Mouse (Mus musculus) liver, embryonic 11.5 days (tissue): Measurements from ENCODE around the gene Arhgap19. TPM values are rescaled to one million over a fixed set of nuclear protein-coding genes. Genes with fewer than 3 reads are reported as not detected.

Experiments
- ATAC-seq: fragments of 200-750 bp; cut with Nextera tagmentation; replicated peaks from 2 replicates; pipeline ENCODE4 v1.8.0; 2017; ENCODE audit warnings: moderate number of reproducible peaks, mild to moderate bottlenecking, moderate TSS enrichment, moderate library complexity; ENCODE audit not compliant: low FRiP score
- DNase-seq: peaks from one replicate; pipeline ENCODE4 v3.0.0-alpha.2; 2017; ENCODE audit warnings: low spot score
- H3K27ac ChIP-seq: fragments of 300-500 bp; sonication (generic); 2 replicates; pipeline ENCODE4 v1.5.1; 2014; ENCODE audit warnings: mild to moderate bottlenecking, low read depth, low read length, control low read depth
- H3K27me3 ChIP-seq: fragments of 300-500 bp; sonication (generic); replicated peaks from 2 replicates; pipeline ENCODE4 v1.6.1; 2014; ENCODE audit warnings: low read length, mixed read lengths; ENCODE audit not compliant: control insufficient read depth, insufficient read depth
- H3K36me3 ChIP-seq: fragments of 300-500 bp; sonication (generic); 2 replicates; pipeline ENCODE4 v1.6.1; 2014; ENCODE audit warnings: mild to moderate bottlenecking, low read length, moderate library complexity, mixed read lengths; ENCODE audit not compliant: control insufficient read depth, insufficient read depth
- H3K4me1 ChIP-seq: fragments of 300-500 bp; sonication (generic); replicated peaks from 2 replicates; pipeline ENCODE4 v1.6.1; 2014; ENCODE audit warnings: low read length, mixed read lengths; ENCODE audit not compliant: control insufficient read depth, insufficient read depth
- H3K4me2 ChIP-seq: fragments of 300-500 bp; sonication (generic); 2 replicates; pipeline ENCODE4 v1.6.1; 2014; ENCODE audit warnings: mild to moderate bottlenecking, control low read depth, moderate library complexity
- H3K4me3 ChIP-seq: fragments of 300-500 bp; sonication (generic); 2 replicates; pipeline ENCODE4 v1.5.1; 2014; ENCODE audit warnings: low read depth, low read length, control low read depth
- H3K9ac ChIP-seq: fragments of 300-500 bp; sonication (generic); 2 replicates; pipeline ENCODE4 v1.6.1; 2014; ENCODE audit warnings: low read depth, low read length, control low read depth
- H3K9me3 ChIP-seq: fragments of 300-500 bp; sonication (generic); 2 replicates; pipeline ENCODE4 v1.6.1; 2016; ENCODE audit warnings: low read length, inconsistent platforms, mixed read lengths; ENCODE audit not compliant: control insufficient read depth
- WGBS: fragments of 180-500 bp; shearing (Covaris S2); extraction: QIAGEN DNeasy Blood & Tissue Kit; methylation state at CpG from one replicate; pipeline ENCODE4 v1.1.7; 2014; 5-methylcytosine and 5-hydroxymethylcytosine counted together
- polyA plus RNA-seq: library from polyadenylated mRNA; unstranded; fragments of >200 nt; fragmentation: Nextera tagmentation; extraction: Ambion mirVana; gene quantifications from 2 replicates; pipeline ENCODE4 v1.2.1, GENCODE M21; 2014

Gene Arhgap19
- polyA plus RNA-seq, 1 experiment from 2014 or later: 55.6 TPM

DNA sequence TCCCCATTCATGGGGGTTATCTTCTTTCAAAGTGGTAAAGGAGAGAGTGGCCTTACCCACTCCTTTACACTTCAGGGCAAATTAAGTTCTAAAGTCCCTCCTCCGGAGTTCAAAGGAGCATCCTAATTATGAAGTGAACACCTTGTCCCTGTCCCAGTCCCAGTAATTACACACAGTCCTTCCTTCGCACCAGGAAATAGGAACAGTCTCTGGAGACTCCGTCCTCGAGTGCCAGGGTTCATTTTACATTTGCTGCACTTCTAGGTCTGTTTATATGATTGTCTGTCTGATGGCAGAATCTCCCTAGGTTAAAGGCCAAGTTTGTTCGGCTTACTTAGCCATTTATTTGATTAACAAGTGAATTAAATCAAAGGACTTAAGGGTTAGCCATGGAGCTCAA is 14.6 kb upstream of the Arhgap19 start:
- Histone ChIP-seq H3K4me3 (no peak overlapping the region), H3K27me3 (no peaks in the 10 kb centered on the region; the same call in 1 of the 2 replicates), H3K9me3 (no peaks in the 10 kb centered on the region), H3K4me2 (no peak overlapping the region), H3K9ac (no peak overlapping the region), H3K4me1 (peaks cover 13% of the 10 kb centered on the region), H3K36me3 (no peaks in the 10 kb centered on the region), H3K27ac (no peak overlapping the region)
- DNase-seq (no peak), ATAC-seq (no peak)
- WGBS: 78% methylated on average over 5 of the region's 5 CpGs

DNA sequence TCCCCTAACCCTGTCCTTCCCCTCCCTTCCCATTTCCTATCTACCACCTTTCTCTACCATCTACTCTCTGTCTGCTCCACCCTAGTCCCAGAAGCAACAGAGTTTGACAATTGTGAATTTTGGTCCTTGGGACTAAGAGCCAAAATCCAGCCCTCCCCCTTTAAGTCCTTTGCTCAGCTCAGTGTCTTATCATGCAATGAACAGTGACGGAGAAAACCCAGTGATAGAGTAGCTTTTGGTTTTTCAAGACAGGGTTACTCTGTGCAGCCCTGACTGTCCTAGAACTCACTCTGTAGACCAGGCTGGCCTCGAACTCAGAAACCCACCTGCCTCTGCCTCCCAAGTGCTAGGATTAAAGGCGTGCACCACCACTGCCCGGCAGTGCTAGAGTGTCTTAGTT is 11.5 kb upstream of the Arhgap19 start:
- WGBS: 63% methylated on average over 4 of the region's 4 CpGs

GRCm38 (mm10) chr19:41812525-41812924 is 10.7 kb upstream of the Arhgap19 start:
- no peaks in the 10 kb centered on the region for H3K9me3 ChIP-seq
- H3K4me1 ChIP-seq: peaks cover 22% of the 10 kb centered on the region
- H3K27me3 ChIP-seq: no peaks in the 10 kb centered on the region
- H3K4me3 ChIP-seq: no peak overlapping the region
- H3K9ac ChIP-seq: no peak overlapping the region
- no peaks in the 10 kb centered on the region for H3K36me3 ChIP-seq
- DNase-seq (no peak), ATAC-seq (no peak)
- no peak overlapping the region for H3K27ac ChIP-seq
- WGBS: 84% methylated on average over 10 of the region's 10 CpGs
- no peak overlapping the region for H3K4me2 ChIP-seq

More for the DNA sequence above, 11.5 kb upstream of the Arhgap19 start:
- Histone ChIP-seq H3K9ac (no peak overlapping the region), H3K4me2 (no peak overlapping the region), H3K4me3 (no peak overlapping the region), H3K27me3 (no peaks in the 10 kb centered on the region), H3K4me1 (peaks cover 17% of the 10 kb centered on the region), H3K9me3 (no peaks in the 10 kb centered on the region), H3K27ac (peak overlapping the region; percentile 41; the same call in 1 of the 2 replicates), H3K36me3 (no peaks in the 10 kb centered on the region)
- DNase-seq (no peak), ATAC-seq (peak; percentile 76)

DNA sequence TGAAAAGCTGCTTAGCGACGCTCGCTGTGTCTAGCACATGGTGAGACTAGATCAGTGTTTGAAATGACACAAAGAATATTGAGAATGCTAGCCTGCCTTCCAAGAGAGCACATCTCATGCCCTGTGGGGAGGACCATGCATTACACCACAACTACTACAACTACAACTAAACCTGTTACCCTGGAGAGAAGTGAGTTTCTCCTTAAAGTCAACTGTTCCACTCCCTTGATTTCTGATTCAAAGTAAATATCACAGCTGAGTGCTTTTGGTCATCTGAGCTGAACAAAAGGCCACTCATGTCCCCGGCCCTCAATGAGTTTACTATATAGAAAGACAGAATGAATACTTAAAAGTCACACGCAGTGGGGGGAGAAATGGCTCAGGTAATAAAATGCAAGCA is 8.2 kb upstream of the Arhgap19 start:
- DNase-seq (no peak), ATAC-seq (no peak)
- no peaks in the 10 kb centered on the region for H3K27me3 ChIP-seq
- H3K4me1 ChIP-seq: peaks cover 25% of the 10 kb centered on the region
- H3K27ac ChIP-seq: no peak overlapping the region
- H3K9ac ChIP-seq: no peak overlapping the region
- 0 out of 2 replicates have a peak, but pooled peaks cover 3% of the 10 kb centered on the region for H3K9me3 ChIP-seq
- H3K4me3 ChIP-seq: no peak overlapping the region
- no peaks in the 10 kb centered on the region for H3K36me3 ChIP-seq
- H3K4me2 ChIP-seq: no peak overlapping the region
- WGBS: 91% methylated on average over 5 of the region's 5 CpGs

GRCm38 (mm10) chr19:41808104-41808634 is 6.3 kb upstream of the Arhgap19 start:
- peak overlapping the region; percentile 26; the same call in 1 of the 2 replicates for H3K9ac ChIP-seq
- 66% methylated on average over 8 of the region's 8 CpGs for WGBS
- H3K27me3 ChIP-seq: no peaks in the 10 kb centered on the region
- H3K4me1 ChIP-seq: peaks cover 20% of the 10 kb centered on the region
- 0 out of 2 replicates have a peak, but pooled peaks cover 3% of the 10 kb centered on the region for H3K9me3 ChIP-seq
- H3K4me3 ChIP-seq: no peak overlapping the region
- no peaks in the 10 kb centered on the region for H3K36me3 ChIP-seq
- peak overlapping the region; percentile 49 for H3K27ac ChIP-seq
- DNase-seq (no peak), ATAC-seq (0 out of 2 replicates have a peak, but pooled peaks have one; percentile 3)
- H3K4me2 ChIP-seq: peak overlapping the region; percentile 39

DNA sequence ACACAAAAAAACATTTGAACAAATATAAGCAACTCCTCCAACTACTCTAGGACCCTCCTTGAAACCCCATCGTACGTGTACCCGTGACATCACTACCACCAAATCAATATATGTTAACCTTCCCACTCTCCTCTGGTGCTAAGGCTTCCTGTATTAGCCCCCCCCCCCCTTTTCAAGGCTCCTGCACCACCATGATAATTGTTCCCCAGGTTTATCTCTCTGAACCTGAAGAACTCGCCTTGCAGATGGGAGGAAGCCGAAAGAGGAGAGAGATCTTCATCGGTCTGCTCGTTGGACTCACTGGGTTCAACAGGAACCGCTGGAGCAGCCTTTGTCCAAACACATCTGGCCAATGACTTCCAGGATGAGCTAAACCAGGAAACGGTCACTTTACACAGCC is 5.7 kb upstream of the Arhgap19 start:
- WGBS: 45% methylated on average over 9 of the region's 9 CpGs
- Histone ChIP-seq H3K4me3 (no peak overlapping the region), H3K9me3 (0 out of 2 replicates have a peak, but pooled peaks cover 3% of the 10 kb centered on the region), H3K9ac (peak overlapping the region; percentile 26; the same call in 1 of the 2 replicates), H3K4me1 (peaks cover 20% of the 10 kb centered on the region), H3K27ac (peak overlapping the region; percentile 49; the same call in 1 of the 2 replicates), H3K36me3 (no peaks in the 10 kb centered on the region), H3K27me3 (no peaks in the 10 kb centered on the region), H3K4me2 (peak overlapping the region; percentile 41)
- DNase-seq (no peak), ATAC-seq (peak; percentile 84)

GRCm38 (mm10) chr19:41805831-41806230 is 4.0 kb upstream of the Arhgap19 start:
- H3K4me1 ChIP-seq: peaks cover 19% of the 10 kb centered on the region
- H3K9me3 ChIP-seq: 0 out of 2 replicates have a peak, but pooled peaks cover 3% of the 10 kb centered on the region
- ATAC-seq: no peak
- WGBS: 91% methylated on average over 4 of the region's 4 CpGs
- no peak overlapping the region for H3K27ac ChIP-seq
- H3K27me3 ChIP-seq: no peaks in the 10 kb centered on the region
- no peak overlapping the region for H3K4me3 ChIP-seq
- H3K4me2 ChIP-seq: no peak overlapping the region
- no peak for DNase-seq
- H3K36me3 ChIP-seq: no peaks in the 10 kb centered on the region
- no peak overlapping the region for H3K9ac ChIP-seq

- Histone ChIP-seq H3K9me3 (0 out of 2 replicates have a peak, but pooled peaks cover 3% of the 10 kb centered on the region), H3K4me2 (no peak overlapping the region), H3K27me3 (no peaks in the 10 kb centered on the region), H3K9ac (no peak overlapping the region), H3K4me3 (no peak overlapping the region), H3K27ac (no peak overlapping the region), H3K4me1 (peaks cover 24% of the 10 kb centered on the region), H3K36me3 (no peaks in the 10 kb centered on the region)
- no peak for ATAC-seq
- peak; percentile 47 for DNase-seq
- 43% methylated on average over 7 of the region's 7 CpGs for WGBS
Observed at GRCm38 (mm10) chr19:41803322-41803721, 1.5 kb upstream of the Arhgap19 start.
